Mouse (Mus musculus) thymus, adult 2 months (tissue): ENCODE data around the gene Kpna2.

Experiments
- CTCF ChIP-seq: fragments of 200-500 bp; IDR thresholded peaks from 2 replicates; pipeline ENCODE4 v1.5.1; 2012; ENCODE audit warnings: mild to moderate bottlenecking, control low read depth, low read length, moderate library complexity, borderline replicate concordance; ENCODE audit not compliant: control insufficient read depth, poor library complexity, insufficient read depth; ENCODE audit errors: extremely low read depth
- POLR2A ChIP-seq: fragments of 200-500 bp; IDR thresholded peaks from 2 replicates; pipeline ENCODE4 v1.6.1; 2012; ENCODE audit warnings: mild to moderate bottlenecking, low read length, control low read depth, moderate library complexity; ENCODE audit not compliant: control insufficient read depth, poor library complexity, insufficient read depth; ENCODE audit errors: extremely low read depth

GRCm38 (mm10) chr11:107019318-107019717 lies 20.0 kb upstream of the Kpna2 start:
- TF ChIP-seq CTCF (no peak), POLR2A (no peak)
